Mouse (Mus musculus) limb, embryonic 15.5 days (tissue): ENCODE measurements around the gene Smoc1. TPM values are rescaled to one million over a fixed set of nuclear protein-coding genes. Genes with fewer than 3 reads are reported as not detected.

Experiments
- ATAC-seq: fragments of 200-750 bp; cut with Nextera tagmentation; 2 replicates; pipeline ENCODE4 v1.8.0; 2017; ENCODE audit warnings: low read depth, moderate TSS enrichment; ENCODE audit not compliant: insufficient number of reproducible peaks, low FRiP score, low TSS enrichment
- H3K27ac ChIP-seq: fragments of 300-500 bp; sonication (generic); 2 replicates; pipeline ENCODE4 v1.5.1; 2015; ENCODE audit warnings: moderate library complexity, mild to moderate bottlenecking, inconsistent platforms
- H3K27me3 ChIP-seq: fragments of 300-500 bp; sonication (generic); 2 replicates; pipeline ENCODE4 v1.6.1; 2015; ENCODE audit warnings: inconsistent platforms
- H3K36me3 ChIP-seq: fragments of 300-500 bp; sonication (generic); 2 replicates; pipeline ENCODE4 v1.6.1; 2015; ENCODE audit warnings: inconsistent platforms
- H3K4me1 ChIP-seq: fragments of 300-500 bp; sonication (generic); 2 replicates; pipeline ENCODE4 v1.6.1; 2015; ENCODE audit warnings: inconsistent platforms
- H3K4me2 ChIP-seq: fragments of 300-500 bp; sonication (generic); 2 replicates; pipeline ENCODE4 v1.6.1; 2015; ENCODE audit warnings: mild to moderate bottlenecking, inconsistent platforms
- H3K4me3 ChIP-seq: fragments of 300-500 bp; sonication (generic); 2 replicates; pipeline ENCODE4 v1.5.1; 2015; ENCODE audit warnings: mild to moderate bottlenecking, inconsistent platforms
- H3K9ac ChIP-seq: fragments of 300-500 bp; sonication (generic); 2 replicates; pipeline ENCODE4 v1.6.1; 2015; ENCODE audit warnings: inconsistent platforms
- H3K9me3 ChIP-seq: fragments of 300-500 bp; sonication (generic); 2 replicates; pipeline ENCODE4 v1.6.1; 2016; ENCODE audit warnings: inconsistent platforms
- WGBS: fragments of 180-500 bp; shearing (Covaris S2); methylation state at CpG from one replicate; pipeline ENCODE4 v1.1.7; 2015; 5-methylcytosine and 5-hydroxymethylcytosine counted together
- polyA plus RNA-seq: library from polyadenylated mRNA; unstranded; fragments of >200 nt; fragmentation: Nextera tagmentation; extraction: Ambion mirVana; gene quantifications from 2 replicates; pipeline ENCODE4 v1.2.1, GENCODE M21; 2015

Smoc1 gene
- 7.4 and 9.3 TPM in 2 replicates for polyA plus RNA-seq

DNA sequence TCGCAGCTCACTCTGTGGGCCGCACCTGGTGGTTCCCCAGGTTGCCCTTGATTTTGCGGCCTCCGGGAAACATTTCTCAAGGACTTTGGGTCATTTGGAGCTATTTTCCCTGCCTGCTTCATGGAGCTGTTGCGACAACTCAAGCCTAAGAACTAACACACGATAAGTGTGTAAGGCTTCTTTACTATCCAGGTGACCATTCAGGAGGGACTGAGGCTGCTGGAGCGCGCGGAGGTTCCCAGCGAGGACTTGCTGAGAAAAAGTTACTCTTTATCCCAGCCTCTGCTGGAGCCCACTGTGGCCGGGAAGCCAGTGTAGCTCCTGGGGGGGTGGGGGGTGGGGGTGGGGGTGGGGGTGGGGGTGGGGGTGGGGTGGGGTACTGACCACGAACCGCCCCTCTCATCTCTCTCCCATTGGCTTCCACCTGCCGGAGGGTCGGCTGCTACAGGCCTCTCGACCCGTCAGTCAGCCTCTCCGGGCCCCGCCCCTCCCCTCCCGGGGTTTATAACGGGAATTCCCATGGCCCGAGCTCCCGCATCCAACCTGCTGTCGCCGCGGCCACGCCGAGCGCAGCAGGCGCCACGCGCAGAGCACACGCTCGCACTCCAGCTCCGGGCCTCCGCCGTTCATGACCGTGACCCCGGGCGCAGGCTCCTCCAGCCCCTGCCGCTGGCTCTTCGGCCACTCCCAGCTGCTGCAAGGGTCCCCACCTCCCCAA, at the start of gene Smoc1:
Gene Smoc1, plus strand, starts transcription at position 532 of the 718 bp plus-strand sequence.
- peak within 1 kb of the TSS; percentile 39; the same call in 1 of the 2 replicates for H3K9ac ChIP-seq
- no peaks in the 10 kb centered on the region for H3K9me3 ChIP-seq
- peak; percentile 66 for ATAC-seq
- WGBS: 5% methylated on average over 35 of the region's 42 CpGs
- no peaks in the 10 kb centered on the region for H3K36me3 ChIP-seq
- no peak within 1 kb of the TSS for H3K27ac ChIP-seq
- H3K4me1 ChIP-seq: peaks cover 28% of the 10 kb centered on the region
- peak within 1 kb of the TSS; percentile 98 for H3K4me2 ChIP-seq
- H3K4me3 ChIP-seq: peak within 1 kb of the TSS; percentile 56
- H3K27me3 ChIP-seq: peaks cover 39% of the 10 kb centered on the region

DNA sequence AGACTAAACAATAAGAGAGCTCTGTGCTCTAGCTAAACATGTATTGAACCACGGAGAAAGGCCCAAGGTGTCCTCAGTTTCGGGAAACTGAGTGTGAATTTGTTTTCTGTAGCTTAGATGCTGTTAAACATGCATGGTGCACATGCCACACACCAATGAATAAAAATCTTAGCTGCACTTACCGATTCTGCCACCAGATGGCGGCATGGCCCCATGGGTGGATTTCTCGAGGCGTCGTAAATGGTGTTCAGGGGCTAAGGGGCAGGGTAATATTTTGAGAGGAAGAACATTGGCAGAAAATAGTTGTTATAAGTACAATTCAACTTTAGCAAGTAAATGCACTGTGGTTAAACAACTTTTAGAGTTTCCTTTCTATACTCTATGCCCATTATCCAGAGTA, 44.3 kb upstream of the Smoc1 start:
- Histone ChIP-seq H3K36me3 (no peaks in the 10 kb centered on the region), H3K27me3 (no peaks in the 10 kb centered on the region), H3K4me3 (no peak overlapping the region), H3K9ac (no peak overlapping the region), H3K4me2 (no peak overlapping the region), H3K9me3 (no peaks in the 10 kb centered on the region), H3K27ac (no peak overlapping the region), H3K4me1 (no peaks in the 10 kb centered on the region)
- 1% methylated on average over 7 of the region's 7 CpGs for WGBS
- ATAC-seq: no peak

DNA sequence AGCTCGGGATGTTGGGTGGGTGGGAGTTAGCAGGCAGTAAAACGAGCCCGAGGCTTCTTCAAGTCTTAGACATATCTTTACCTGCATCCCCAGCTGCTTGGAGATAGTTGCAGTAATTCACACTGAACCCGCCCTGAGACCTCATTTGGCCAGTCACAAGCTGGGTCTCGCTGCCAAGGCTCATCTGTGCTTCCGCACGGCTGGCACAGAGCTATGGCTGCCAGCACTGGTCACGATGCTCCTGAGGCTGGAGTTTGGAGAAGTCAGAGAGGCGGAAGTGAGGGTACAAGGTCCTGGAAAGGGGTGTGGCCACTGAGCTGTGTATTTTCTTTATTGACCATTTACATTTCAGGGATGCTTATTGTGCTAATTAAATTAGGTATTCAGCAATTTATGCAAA, 42.9 kb upstream of the Smoc1 start:
- Histone ChIP-seq H3K9ac (no peak overlapping the region), H3K4me2 (no peak overlapping the region), H3K4me1 (no peaks in the 10 kb centered on the region), H3K4me3 (no peak overlapping the region), H3K27ac (no peak overlapping the region), H3K27me3 (no peaks in the 10 kb centered on the region), H3K9me3 (no peaks in the 10 kb centered on the region), H3K36me3 (no peaks in the 10 kb centered on the region)
- 63% methylated on average over 9 of the region's 9 CpGs for WGBS
- ATAC-seq: no peak

DNA sequence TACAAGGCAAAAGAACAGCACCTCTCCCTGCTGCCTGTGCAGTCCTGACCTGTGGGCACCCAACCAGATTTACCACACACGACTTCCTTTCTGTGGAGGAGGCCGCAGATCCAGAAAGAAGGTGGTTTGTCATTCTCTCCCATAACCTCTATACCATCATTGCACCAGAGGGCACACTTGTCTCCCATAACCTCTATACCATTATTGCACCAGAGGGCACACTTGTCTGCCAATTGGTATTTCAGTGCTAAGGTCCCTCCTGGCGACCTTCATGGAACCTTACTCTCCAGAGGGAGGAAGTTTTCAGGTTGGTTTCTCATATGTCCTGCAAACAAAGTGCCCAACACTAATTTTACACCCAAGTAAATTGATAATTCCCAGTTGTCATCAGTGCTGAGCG, 40.0 kb upstream of the Smoc1 start:
- H3K9ac ChIP-seq: no peak overlapping the region
- H3K4me2 ChIP-seq: no peak overlapping the region
- H3K9me3 ChIP-seq: no peaks in the 10 kb centered on the region
- WGBS: 80% methylated on average over 4 of the region's 4 CpGs
- no peak overlapping the region for H3K4me3 ChIP-seq
- H3K27me3 ChIP-seq: no peaks in the 10 kb centered on the region
- H3K4me1 ChIP-seq: no peaks in the 10 kb centered on the region
- H3K36me3 ChIP-seq: no peaks in the 10 kb centered on the region
- ATAC-seq: no peak
- H3K27ac ChIP-seq: no peak overlapping the region

DNA sequence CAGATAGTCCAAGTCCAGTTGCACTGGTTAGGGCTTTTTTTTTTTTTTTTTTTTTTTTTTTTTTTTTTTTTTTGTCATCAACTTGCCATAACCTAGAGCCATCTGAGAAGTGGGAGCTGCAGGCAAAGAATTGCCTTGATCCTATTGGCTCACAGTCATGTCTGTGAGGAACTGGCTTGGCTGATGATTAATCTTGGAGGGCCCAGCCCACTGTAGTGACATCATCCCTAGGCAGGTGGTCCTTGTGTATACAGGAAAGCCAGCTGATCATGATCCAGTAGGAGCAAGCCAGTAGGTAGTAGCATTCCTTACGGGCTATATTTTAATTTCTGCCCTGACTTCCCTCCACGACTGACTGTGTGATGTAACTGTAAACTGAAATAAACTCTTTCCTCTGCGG, 38.3 kb upstream of the Smoc1 start:
- H3K27me3 ChIP-seq: no peaks in the 10 kb centered on the region
- H3K4me2 ChIP-seq: no peak overlapping the region
- no peak overlapping the region for H3K27ac ChIP-seq
- H3K36me3 ChIP-seq: no peaks in the 10 kb centered on the region
- no peaks in the 10 kb centered on the region for H3K9me3 ChIP-seq
- no peak overlapping the region for H3K9ac ChIP-seq
- no peaks in the 10 kb centered on the region for H3K4me1 ChIP-seq
- H3K4me3 ChIP-seq: no peak overlapping the region
- ATAC-seq: no peak
- WGBS: 87% methylated on average over 3 of the region's 3 CpGs

DNA sequence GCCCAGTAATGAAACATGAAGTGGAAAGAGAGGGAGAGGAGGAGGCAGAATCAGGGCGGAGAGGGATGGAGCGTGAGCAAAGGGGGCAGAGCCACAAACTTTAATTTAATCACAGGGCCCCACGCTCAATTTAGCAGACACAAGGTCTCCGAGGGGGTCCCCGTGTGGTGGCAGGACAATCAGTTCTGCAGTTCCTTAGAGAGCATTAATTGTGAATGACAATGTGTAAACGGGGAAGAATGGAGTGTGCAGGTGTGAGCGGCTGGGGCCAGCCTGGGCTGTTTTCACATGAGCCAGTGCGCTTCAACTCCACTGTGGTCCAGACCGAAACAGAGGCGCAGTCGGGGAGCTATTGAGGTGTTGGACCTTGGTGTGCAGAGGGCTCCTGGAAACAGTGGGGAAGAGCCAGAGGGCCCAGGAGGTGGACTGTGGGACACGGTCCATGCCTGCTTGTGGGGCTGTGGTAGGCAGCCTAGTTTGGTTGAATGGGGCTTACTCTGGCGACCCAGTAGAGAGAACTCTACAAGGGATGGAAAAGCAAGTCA, 35.6 kb upstream of the Smoc1 start:
- 84% methylated on average over 13 of the region's 13 CpGs for WGBS
- no peak overlapping the region for H3K9ac ChIP-seq
- no peaks in the 10 kb centered on the region for H3K9me3 ChIP-seq
- no peaks in the 10 kb centered on the region for H3K27me3 ChIP-seq
- ATAC-seq: no peak
- H3K4me1 ChIP-seq: no peaks in the 10 kb centered on the region
- H3K36me3 ChIP-seq: no peaks in the 10 kb centered on the region
- no peak overlapping the region for H3K4me2 ChIP-seq
- no peak overlapping the region for H3K4me3 ChIP-seq
- H3K27ac ChIP-seq: no peak overlapping the region

DNA sequence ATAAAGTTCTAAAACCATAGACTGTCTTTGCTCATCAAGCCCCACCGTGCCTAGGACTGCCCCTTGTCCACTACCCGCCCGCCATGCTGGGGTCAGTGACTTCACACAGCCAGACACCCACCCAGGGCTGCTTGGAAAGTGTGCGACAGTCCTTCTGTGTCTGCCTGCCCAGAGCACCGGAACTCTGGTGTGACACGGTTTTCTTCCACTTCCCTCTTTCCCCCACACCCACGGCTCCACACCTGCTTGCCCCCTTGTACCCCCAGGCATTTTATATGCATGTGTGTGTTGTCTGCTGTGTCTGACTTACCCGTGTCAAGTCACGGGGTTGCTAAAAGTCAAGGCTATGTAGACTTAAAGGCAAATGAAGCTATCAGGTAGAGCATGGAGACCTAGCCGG, 34.8 kb upstream of the Smoc1 start:
- no peak overlapping the region for H3K9ac ChIP-seq
- no peak for ATAC-seq
- 66% methylated on average over 10 of the region's 10 CpGs for WGBS

DNA sequence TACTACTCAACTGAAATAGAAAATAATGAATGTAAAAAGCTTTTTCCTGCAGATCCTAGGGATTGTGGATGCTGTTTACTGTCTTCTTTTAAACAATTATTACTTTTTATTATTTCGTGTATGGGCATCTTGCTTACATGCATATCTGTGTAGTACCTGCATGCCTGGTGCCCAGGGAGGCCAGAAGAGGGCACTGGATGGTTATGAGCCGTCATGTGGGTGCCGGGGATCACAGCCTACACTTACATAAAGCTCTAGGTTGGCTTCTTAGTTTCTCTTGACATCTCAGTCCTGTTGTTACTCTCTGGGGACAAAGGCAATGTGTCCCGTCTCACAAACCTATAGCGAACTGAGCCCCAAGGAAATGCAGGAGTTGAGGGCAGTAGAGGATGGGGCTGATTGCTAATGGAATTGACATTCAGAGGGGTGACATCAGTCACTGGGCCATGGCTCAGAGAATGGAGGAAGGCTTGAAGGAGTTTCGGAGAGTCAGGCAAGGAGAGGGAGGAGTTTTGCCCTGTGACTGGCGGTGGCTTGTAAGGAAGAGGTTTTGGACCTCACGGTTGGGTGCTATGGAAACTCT, 34.0 kb upstream of the Smoc1 start:
- no peak overlapping the region for H3K27ac ChIP-seq
- H3K4me1 ChIP-seq: no peaks in the 10 kb centered on the region
- H3K4me3 ChIP-seq: no peak overlapping the region
- no peak overlapping the region for H3K9ac ChIP-seq
- H3K9me3 ChIP-seq: no peaks in the 10 kb centered on the region
- ATAC-seq: no peak
- H3K36me3 ChIP-seq: no peaks in the 10 kb centered on the region
- WGBS: 78% methylated on average over 8 of the region's 8 CpGs
- no peaks in the 10 kb centered on the region for H3K27me3 ChIP-seq
- H3K4me2 ChIP-seq: no peak overlapping the region

More for the DNA sequence above, 34.8 kb upstream of the Smoc1 start:
- Histone ChIP-seq H3K4me3 (no peak overlapping the region), H3K27me3 (no peaks in the 10 kb centered on the region), H3K27ac (no peak overlapping the region), H3K36me3 (no peaks in the 10 kb centered on the region), H3K4me1 (no peaks in the 10 kb centered on the region), H3K9me3 (no peaks in the 10 kb centered on the region), H3K4me2 (no peak overlapping the region)

DNA sequence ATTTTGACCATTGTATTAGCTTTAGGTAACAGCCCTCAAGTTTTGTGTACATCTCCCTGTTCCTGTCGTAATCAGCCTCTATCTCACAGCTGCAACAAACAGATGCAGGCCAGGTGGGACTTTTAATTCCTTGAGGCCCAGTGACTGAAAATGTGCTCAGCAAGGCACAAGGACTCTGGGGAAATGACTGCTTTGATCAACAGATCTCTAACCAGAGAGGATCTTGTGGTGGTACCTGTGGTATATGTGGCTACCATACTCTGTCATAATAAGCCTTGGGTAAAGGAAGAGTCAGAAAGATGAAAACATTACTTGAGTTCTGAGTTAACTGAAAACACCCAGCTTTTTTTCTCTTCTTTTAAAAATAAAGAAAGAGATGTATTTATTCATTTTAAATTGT, 32.8 kb upstream of the Smoc1 start:
- Histone ChIP-seq H3K27ac (no peak overlapping the region), H3K4me1 (peaks cover 5% of the 10 kb centered on the region), H3K27me3 (peaks cover 5% of the 10 kb centered on the region; the same call in 1 of the 2 replicates), H3K4me3 (no peak overlapping the region), H3K9me3 (no peaks in the 10 kb centered on the region), H3K36me3 (no peaks in the 10 kb centered on the region), H3K9ac (no peak overlapping the region), H3K4me2 (no peak overlapping the region)
- no peak for ATAC-seq
- WGBS: 61% methylated on average over 1 of the region's 1 CpGs

DNA sequence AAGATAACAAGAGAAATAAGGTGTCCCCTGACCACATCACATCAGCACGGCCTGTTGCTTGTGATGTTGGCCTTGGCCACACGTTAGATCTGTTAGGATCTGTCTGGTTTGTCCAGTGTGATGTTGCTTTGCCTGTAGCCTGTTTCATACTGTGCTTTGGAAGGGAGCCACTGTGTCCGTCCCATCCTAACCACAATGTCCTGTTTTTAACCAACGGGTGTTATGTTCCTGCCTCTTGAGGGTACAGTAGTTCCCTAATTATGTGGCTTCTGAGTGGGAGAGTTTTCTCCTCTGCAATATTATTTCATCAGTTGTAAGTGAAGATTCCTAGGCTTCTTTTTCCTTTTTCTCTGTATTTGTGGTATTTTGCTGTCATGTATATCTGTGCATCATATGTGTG, 31.3 kb upstream of the Smoc1 start:
- ATAC-seq: no peak
- Histone ChIP-seq H3K27ac (no peak overlapping the region), H3K9ac (no peak overlapping the region), H3K4me2 (no peak overlapping the region), H3K27me3 (peaks cover 15% of the 10 kb centered on the region; the same call in 1 of the 2 replicates), H3K9me3 (no peaks in the 10 kb centered on the region), H3K4me3 (no peak overlapping the region), H3K36me3 (no peaks in the 10 kb centered on the region), H3K4me1 (peaks cover 9% of the 10 kb centered on the region)
- WGBS: 87% methylated on average over 4 of the region's 4 CpGs

DNA sequence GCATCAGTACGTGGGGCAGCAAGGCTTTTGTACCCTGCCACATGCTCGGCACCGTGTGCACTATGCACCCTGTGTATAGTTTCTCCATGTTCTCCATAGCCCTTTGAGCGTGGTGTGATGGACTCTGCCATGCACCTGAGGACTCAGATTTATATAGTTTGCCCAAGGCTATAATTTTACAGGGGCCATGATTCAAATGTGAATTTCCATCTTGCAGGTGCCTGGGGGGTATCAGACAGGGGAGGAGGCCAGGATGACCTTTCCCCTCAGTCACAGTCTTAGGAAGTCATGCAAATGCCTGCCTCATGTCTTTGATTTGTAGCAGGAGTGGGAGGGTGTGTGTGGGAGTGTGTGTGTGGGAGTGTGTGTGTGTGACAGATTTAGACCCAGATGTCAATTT, 29.0 kb upstream of the Smoc1 start:
- Histone ChIP-seq H3K27ac (no peak overlapping the region), H3K4me3 (no peak overlapping the region), H3K36me3 (no peaks in the 10 kb centered on the region), H3K9ac (no peak overlapping the region), H3K4me1 (peaks cover 9% of the 10 kb centered on the region), H3K4me2 (no peak overlapping the region), H3K9me3 (no peaks in the 10 kb centered on the region), H3K27me3 (peaks cover 15% of the 10 kb centered on the region; the same call in 1 of the 2 replicates)
- 43% methylated on average over 4 of the region's 4 CpGs for WGBS
- ATAC-seq: no peak

DNA sequence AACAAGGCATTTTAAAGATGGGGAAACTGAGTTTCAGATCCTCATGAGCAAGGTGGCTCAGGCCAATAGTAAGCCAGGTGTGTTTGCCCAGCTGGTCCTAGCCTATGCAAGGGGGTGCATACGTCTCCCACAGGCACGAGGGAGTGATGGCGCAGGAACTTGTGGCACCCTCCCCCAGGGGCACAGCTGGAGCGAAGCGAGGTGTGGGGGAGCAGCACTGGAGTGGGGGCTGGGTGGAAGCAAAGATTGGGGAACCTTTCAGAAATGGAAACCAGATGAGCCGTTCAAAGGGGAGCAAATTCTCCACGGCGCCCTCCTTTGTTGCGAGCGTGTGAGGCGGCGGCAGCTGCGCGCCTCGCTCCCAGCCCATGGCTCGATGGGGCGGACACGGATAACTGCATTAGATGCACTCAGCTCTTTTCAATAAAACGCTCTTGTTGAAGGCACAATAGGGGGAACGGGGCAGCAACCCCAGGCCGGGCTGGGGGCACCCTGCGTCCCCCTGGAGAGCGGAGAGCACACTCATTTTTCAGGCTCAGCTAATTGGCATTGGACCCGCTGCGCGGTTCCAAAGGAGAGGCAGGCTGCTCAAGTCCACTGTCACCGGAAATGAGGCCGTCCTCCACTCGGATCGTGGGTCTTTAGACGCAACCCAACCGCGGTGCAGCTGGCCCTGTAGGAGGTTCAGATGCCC, 27.9 kb upstream of the Smoc1 start:
- Histone ChIP-seq H3K4me1 (peaks cover 9% of the 10 kb centered on the region), H3K27me3 (peaks cover 15% of the 10 kb centered on the region; the same call in 1 of the 2 replicates), H3K4me3 (peak overlapping the region; percentile 17; the same call in 1 of the 2 replicates), H3K4me2 (peak overlapping the region; percentile 46), H3K36me3 (no peaks in the 10 kb centered on the region), H3K27ac (no peak overlapping the region), H3K9me3 (no peaks in the 10 kb centered on the region), H3K9ac (no peak overlapping the region)
- WGBS: 2% methylated on average over 33 of the region's 33 CpGs
- ATAC-seq: no peak
